Mouse (Mus musculus): ENCODE data around the gene Arid1b. TPM values are rescaled to one million over a fixed set of nuclear protein-coding genes. Genes with fewer than 3 reads are reported as not detected.
A peak's percentile ranks its signal among the peaks of the same experiment; 100 is the strongest.

Gene Arid1b
- polyA plus RNA-seq, 1 experiment from 2014 or later, result 5.8 TPM

- H3K4me1 ChIP-seq (ENCODE audit: control insufficient read depth, insufficient read depth, low read length), result peaks cover 15% of the 10 kb centered on the region
- H3K9me3 ChIP-seq (ENCODE audit: control insufficient read depth, low read length), result no peaks in the 10 kb centered on the region
- H3K27ac ChIP-seq (ENCODE audit: low read length), result no peak overlapping the region
- H3K27me3 ChIP-seq (replicated peaks; ENCODE audit: control insufficient read depth, insufficient read depth, low read length), result no peaks in the 10 kb centered on the region
- no peak for ATAC-seq
- no peaks in the 10 kb centered on the region for H3K36me3 ChIP-seq (ENCODE audit: control insufficient read depth, insufficient read depth, low read length)
- no peak overlapping the region for H3K4me2 ChIP-seq (ENCODE audit: low read depth, low read length)
- 86% methylated on average over 7 of the region's 7 CpGs for WGBS
- H3K9ac ChIP-seq (ENCODE audit: low read depth, low read length), result no peak overlapping the region
- H3K4me3 ChIP-seq (ENCODE audit: low read length), result no peak overlapping the region
These were observed 174.5 kb downstream of the Arid1b start for GRCm38 (mm10) chr17:5168640-5169039.

- WGBS, result 93% methylated on average over 12 of the region's 12 CpGs
- ATAC-seq, result no peak
These were observed 176.2 kb downstream of the Arid1b start for GRCm38 (mm10) chr17:5170321-5170720.

DNA sequence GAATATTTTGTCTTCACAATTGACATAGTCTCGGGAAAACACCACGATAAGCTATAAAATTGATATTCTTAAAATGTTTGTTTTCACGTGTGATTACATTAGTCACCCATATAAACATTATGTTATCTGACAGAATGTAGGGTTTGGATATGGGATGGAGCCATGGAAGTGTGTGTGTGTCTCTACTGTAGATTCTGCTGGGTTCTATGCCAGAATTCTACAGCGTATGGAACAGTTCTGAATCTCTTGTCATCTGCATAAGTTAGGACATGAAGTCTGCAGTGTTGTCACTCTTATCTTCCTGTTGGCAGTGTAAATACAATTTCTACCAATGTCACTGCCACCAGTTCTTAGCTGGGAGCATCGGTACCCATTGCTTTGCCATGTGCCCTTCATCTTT, 177.3 kb downstream of the Arid1b start:
- Histone ChIP-seq H3K4me3 (ENCODE audit: low read length) (no peak overlapping the region), H3K4me2 (ENCODE audit: low read depth, low read length) (no peak overlapping the region), H3K4me1 (ENCODE audit: control insufficient read depth, insufficient read depth, low read length) (peaks cover 25% of the 10 kb centered on the region), H3K27ac (ENCODE audit: low read length) (no peak overlapping the region), H3K9ac (ENCODE audit: low read depth, low read length) (no peak overlapping the region), H3K36me3 (ENCODE audit: control insufficient read depth, insufficient read depth, low read length) (no peaks in the 10 kb centered on the region), H3K27me3 (replicated peaks; ENCODE audit: control insufficient read depth, insufficient read depth, low read length) (no peaks in the 10 kb centered on the region), H3K9me3 (ENCODE audit: control insufficient read depth, low read length) (no peaks in the 10 kb centered on the region)
- ATAC-seq, result no peak
- WGBS, result 84% methylated on average over 5 of the region's 5 CpGs

More at GRCm38 (mm10) chr17:5170321-5170720, 176.2 kb downstream of the Arid1b start:
- Histone ChIP-seq H3K27me3 (replicated peaks; ENCODE audit: control insufficient read depth, insufficient read depth, low read length) (no peaks in the 10 kb centered on the region), H3K27ac (ENCODE audit: low read length) (no peak overlapping the region), H3K36me3 (ENCODE audit: control insufficient read depth, insufficient read depth, low read length) (no peaks in the 10 kb centered on the region), H3K4me1 (ENCODE audit: control insufficient read depth, insufficient read depth, low read length) (peaks cover 13% of the 10 kb centered on the region), H3K9me3 (ENCODE audit: control insufficient read depth, low read length) (no peaks in the 10 kb centered on the region), H3K4me3 (ENCODE audit: low read length) (no peak overlapping the region), H3K4me2 (ENCODE audit: low read depth, low read length) (no peak overlapping the region), H3K9ac (ENCODE audit: low read depth, low read length) (no peak overlapping the region)

DNA sequence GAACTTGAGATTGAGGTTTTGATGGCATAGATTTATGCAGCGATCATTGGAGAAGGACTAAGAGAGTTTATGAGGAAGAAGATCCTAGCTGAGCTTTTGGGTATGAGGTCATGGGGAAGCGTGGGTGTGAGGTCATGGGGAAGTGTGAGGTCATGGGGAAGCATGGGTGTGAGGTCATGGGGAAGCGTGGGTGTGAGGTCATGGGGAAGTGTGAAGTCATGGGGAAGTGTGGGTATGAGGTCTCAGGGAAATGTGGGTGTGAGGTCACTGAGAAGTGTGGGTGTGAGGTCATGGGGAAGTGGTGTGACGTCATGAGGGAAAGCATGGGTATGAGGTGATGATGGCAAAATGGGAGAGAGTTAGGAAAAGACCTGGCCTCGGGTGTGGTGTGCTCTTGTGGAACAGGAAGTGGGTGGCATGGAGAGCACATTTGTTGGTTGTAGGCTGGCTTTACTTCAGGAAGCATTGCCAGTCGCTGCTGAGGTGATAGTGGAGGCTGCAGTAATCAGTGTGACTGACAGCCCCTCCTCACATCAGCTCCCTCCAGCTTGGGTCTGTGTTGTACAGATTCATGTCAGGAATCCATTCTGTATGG, 180.4 kb downstream of the Arid1b start:
- H3K9ac ChIP-seq (ENCODE audit: low read depth, low read length), result no peak overlapping the region
- H3K4me2 ChIP-seq (ENCODE audit: low read depth, low read length), result no peak overlapping the region
- ATAC-seq, result no peak
- no peaks in the 10 kb centered on the region for H3K27me3 ChIP-seq (replicated peaks; ENCODE audit: control insufficient read depth, insufficient read depth, low read length)
- H3K27ac ChIP-seq (ENCODE audit: low read length), result no peak overlapping the region
- H3K36me3 ChIP-seq (ENCODE audit: control insufficient read depth, insufficient read depth, low read length), result no peaks in the 10 kb centered on the region
- peaks cover 37% of the 10 kb centered on the region for H3K4me1 ChIP-seq (ENCODE audit: control insufficient read depth, insufficient read depth, low read length)
- whole genome bisulfite sequencing, result 80% methylated on average over 6 of the region's 6 CpGs
- no peaks in the 10 kb centered on the region for H3K9me3 ChIP-seq (ENCODE audit: control insufficient read depth, low read length)
- no peak overlapping the region for H3K4me3 ChIP-seq (ENCODE audit: low read length)

GRCm38 (mm10) chr17:5175535-5175934, 181.4 kb downstream of the Arid1b start:
- Histone ChIP-seq H3K27me3 (replicated peaks; ENCODE audit: control insufficient read depth, insufficient read depth, low read length) (no peaks in the 10 kb centered on the region), H3K9ac (ENCODE audit: low read depth, low read length) (no peak overlapping the region), H3K36me3 (ENCODE audit: control insufficient read depth, insufficient read depth, low read length) (no peaks in the 10 kb centered on the region), H3K9me3 (ENCODE audit: control insufficient read depth, low read length) (no peaks in the 10 kb centered on the region), H3K4me2 (ENCODE audit: low read depth, low read length) (no peak overlapping the region), H3K4me1 (ENCODE audit: control insufficient read depth, insufficient read depth, low read length) (peaks cover 40% of the 10 kb centered on the region), H3K27ac (ENCODE audit: low read length) (no peak overlapping the region), H3K4me3 (ENCODE audit: low read length) (no peak overlapping the region)
- ATAC-seq, result no peak
- 85% methylated on average over 8 of the region's 8 CpGs for WGBS

- ATAC-seq, result peak; percentile 51
- 87% methylated on average over 2 of the region's 2 CpGs for WGBS
- Histone ChIP-seq H3K4me2 (ENCODE audit: low read depth, low read length) (no peak overlapping the region), H3K36me3 (ENCODE audit: control insufficient read depth, insufficient read depth, low read length) (no peaks in the 10 kb centered on the region), H3K27ac (ENCODE audit: low read length) (no peak overlapping the region), H3K4me3 (ENCODE audit: low read length) (no peak overlapping the region), H3K9me3 (ENCODE audit: control insufficient read depth, low read length) (no peaks in the 10 kb centered on the region), H3K4me1 (ENCODE audit: control insufficient read depth, insufficient read depth, low read length) (peaks cover 40% of the 10 kb centered on the region), H3K9ac (ENCODE audit: low read depth, low read length) (no peak overlapping the region), H3K27me3 (replicated peaks; ENCODE audit: control insufficient read depth, insufficient read depth, low read length) (no peaks in the 10 kb centered on the region)
These were observed 182.2 kb downstream of the Arid1b start for GRCm38 (mm10) chr17:5176315-5176714.

GRCm38 (mm10) chr17:5178534-5178933, 184.4 kb downstream of the Arid1b start:
- H3K9ac ChIP-seq (ENCODE audit: low read depth, low read length), result no peak overlapping the region
- H3K36me3 ChIP-seq (ENCODE audit: control insufficient read depth, insufficient read depth, low read length), result no peaks in the 10 kb centered on the region
- no peak overlapping the region for H3K27ac ChIP-seq (ENCODE audit: low read length)
- H3K4me3 ChIP-seq (ENCODE audit: low read length), result no peak overlapping the region
- peaks cover 29% of the 10 kb centered on the region for H3K4me1 ChIP-seq (ENCODE audit: control insufficient read depth, insufficient read depth, low read length)
- no peak overlapping the region for H3K4me2 ChIP-seq (ENCODE audit: low read depth, low read length)
- ATAC-seq, result no peak
- H3K9me3 ChIP-seq (ENCODE audit: control insufficient read depth, low read length), result no peaks in the 10 kb centered on the region
- no peaks in the 10 kb centered on the region for H3K27me3 ChIP-seq (replicated peaks; ENCODE audit: control insufficient read depth, insufficient read depth, low read length)
- 80% methylated on average over 10 of the region's 10 CpGs for WGBS

DNA sequence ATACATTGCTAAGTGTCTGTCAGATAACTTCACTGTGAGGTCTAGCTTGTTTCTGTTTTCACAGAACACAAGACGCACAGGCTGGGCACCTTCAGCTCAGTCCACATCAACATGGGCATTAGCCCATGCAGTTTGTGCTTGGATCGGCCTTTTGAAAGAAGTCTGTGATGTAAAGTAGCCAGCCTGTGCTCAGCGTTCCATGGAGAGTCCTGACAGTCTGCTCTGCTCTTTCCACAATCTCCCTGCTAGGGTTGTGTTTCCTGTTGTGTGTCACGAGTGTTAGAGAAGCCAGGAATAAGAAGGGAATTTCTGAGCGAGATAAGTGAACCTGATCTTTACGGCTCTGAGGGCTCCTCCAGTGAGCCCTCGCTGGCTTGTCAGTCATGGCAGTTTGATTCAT, 184.9 kb downstream of the Arid1b start:
- no peak overlapping the region for H3K4me2 ChIP-seq (ENCODE audit: low read depth, low read length)
- ATAC-seq, result peak; percentile 16; the same call in 1 of the 2 replicates
- no peak overlapping the region for H3K9ac ChIP-seq (ENCODE audit: low read depth, low read length)
- no peaks in the 10 kb centered on the region for H3K27me3 ChIP-seq (replicated peaks; ENCODE audit: control insufficient read depth, insufficient read depth, low read length)
- no peaks in the 10 kb centered on the region for H3K36me3 ChIP-seq (ENCODE audit: control insufficient read depth, insufficient read depth, low read length)
- 45% methylated on average over 7 of the region's 7 CpGs for WGBS
- no peaks in the 10 kb centered on the region for H3K9me3 ChIP-seq (ENCODE audit: control insufficient read depth, low read length)
- H3K4me1 ChIP-seq (ENCODE audit: control insufficient read depth, insufficient read depth, low read length), result peaks cover 29% of the 10 kb centered on the region
- no peak overlapping the region for H3K27ac ChIP-seq (ENCODE audit: low read length)
- H3K4me3 ChIP-seq (ENCODE audit: low read length), result no peak overlapping the region

- H3K27me3 ChIP-seq (replicated peaks; ENCODE audit: control insufficient read depth, insufficient read depth, low read length), result no peaks in the 10 kb centered on the region
- no peak overlapping the region for H3K4me3 ChIP-seq (ENCODE audit: low read length)
- no peak overlapping the region for H3K9ac ChIP-seq (ENCODE audit: low read depth, low read length)
- ATAC-seq, result no peak
- H3K36me3 ChIP-seq (ENCODE audit: control insufficient read depth, insufficient read depth, low read length), result no peaks in the 10 kb centered on the region
- no peak overlapping the region for H3K27ac ChIP-seq (ENCODE audit: low read length)
- 55% methylated on average over 5 of the region's 5 CpGs for WGBS
- H3K9me3 ChIP-seq (ENCODE audit: control insufficient read depth, low read length), result no peaks in the 10 kb centered on the region
- H3K4me2 ChIP-seq (ENCODE audit: low read depth, low read length), result no peak overlapping the region
- peaks cover 29% of the 10 kb centered on the region for H3K4me1 ChIP-seq (ENCODE audit: control insufficient read depth, insufficient read depth, low read length)
These were observed 185.3 kb downstream of the Arid1b start for GRCm38 (mm10) chr17:5179412-5179811.

GRCm38 (mm10) chr17:5179925-5180525, 185.9 kb downstream of the Arid1b start:
- Histone ChIP-seq H3K4me2 (ENCODE audit: low read depth, low read length) (no peak overlapping the region), H3K4me3 (ENCODE audit: low read length) (no peak overlapping the region), H3K27me3 (replicated peaks; ENCODE audit: control insufficient read depth, insufficient read depth, low read length) (no peaks in the 10 kb centered on the region), H3K9ac (ENCODE audit: low read depth, low read length) (no peak overlapping the region), H3K9me3 (ENCODE audit: control insufficient read depth, low read length) (no peaks in the 10 kb centered on the region), H3K27ac (ENCODE audit: low read length) (no peak overlapping the region), H3K36me3 (ENCODE audit: control insufficient read depth, insufficient read depth, low read length) (no peaks in the 10 kb centered on the region), H3K4me1 (ENCODE audit: control insufficient read depth, insufficient read depth, low read length) (peaks cover 29% of the 10 kb centered on the region)
- WGBS, result 93% methylated on average over 4 of the region's 4 CpGs
- peak; percentile 72 for ATAC-seq

All from intestine, embryonic 16.5 days (tissue).